Mouse (Mus musculus) CH12.LX (cell line): ENCODE data around the gene Rdm1.

Source experiments
- CTCF ChIP-seq, 2 experiments: IDR thresholded peaks in 1 of 2; conservative IDR thresholded peaks in 1 of 2; 2 replicates each; pipeline ENCODE4 v1.5.1; 2011 to 2012; ENCODE audit warnings: low read depth in 2 of 2, low read length in 2 of 2, improper control_type of control experiment in 1 of 2, inconsistent platforms in 1 of 2, mild to moderate bottlenecking in 1 of 2, moderate library complexity in 1 of 2
- HCFC1 ChIP-seq: IDR thresholded peaks from 2 replicates; pipeline ENCODE4 v1.6.1; 2012; ENCODE audit warnings: low read depth, mild to moderate bottlenecking, inconsistent platforms, low read length, improper control_type of control experiment
- POLR2A ChIP-seq: IDR thresholded peaks from 2 replicates; pipeline ENCODE4 v1.6.1; 2011; ENCODE audit warnings: low read depth, mild to moderate bottlenecking, improper control_type of control experiment, low read length
- USF2 ChIP-seq: conservative IDR thresholded peaks from 2 replicates; pipeline ENCODE4 v1.6.1; 2011; ENCODE audit warnings: low read depth, low read length, improper control_type of control experiment
- ZMIZ1 ChIP-seq: IDR thresholded peaks from 2 replicates; pipeline ENCODE4 v1.6.1; 2012; ENCODE audit warnings: low read depth, mild to moderate bottlenecking, inconsistent platforms, low read length, improper control_type of control experiment

DNA sequence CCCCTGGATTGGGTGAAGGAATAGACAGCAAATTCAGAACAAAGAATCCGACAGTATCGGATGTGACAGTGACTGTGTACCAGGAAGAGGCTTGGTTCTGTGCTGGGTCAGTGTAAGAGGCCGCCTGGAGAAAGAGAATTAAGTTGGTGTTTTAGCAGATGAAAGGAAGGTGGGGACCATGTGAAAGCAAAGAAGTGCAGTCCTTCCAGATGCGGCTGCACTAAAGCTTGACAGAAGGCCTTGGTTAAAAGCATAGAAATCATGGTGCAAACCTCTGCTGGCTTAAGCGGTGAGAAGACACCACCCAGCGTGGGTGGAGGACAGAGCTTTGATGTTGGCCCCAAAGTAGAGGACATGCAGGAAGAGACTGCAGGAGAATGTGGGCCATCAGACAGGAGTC is 13.4 kb upstream of the Rdm1 start:
- TF ChIP-seq USF2 (no peak), POLR2A (no peak), CTCF (conservative IDR thresholded peaks at IDR 0.05 in 1 of 2, IDR thresholded peaks at IDR 0.05 in 1 of 2; ENCODE audit: low read depth in 2 of 2, low read length in 2 of 2) (no peak), ZMIZ1 (no peak), HCFC1 (no peak)
